Mouse (Mus musculus): ENCODE results near the gene Mrgprx2.
"Not testable (repeated sequence)": the region's sequence is repeated elsewhere in the genome, so short reads cannot be mapped to it uniquely, and the experiment has no call there.

The Mrgprx2 gene

GRCm38 (mm10) chr7:48499221-48499620 is at the start of gene Mrgprx2:
Mrgprx2 (minus strand) TSS chr7:48499321.
- in situ Hi-C loops (cut with MboI), result no loop called here

GRCm38 (mm10) chr7:48456242-48456641 is 42.9 kb downstream of the Mrgprx2 start, which contains the start of gene Mrgprb1:
Mrgprb1 (minus strand) TSS chr7:48456342.
- in situ Hi-C loops (cut with MboI), result no loop called here

- in situ Hi-C loops (cut with MboI), result no loop called here
Observed at GRCm38 (mm10) chr7:48436581-48436980, 62.5 kb downstream of the Mrgprx2 start.

GRCm38 (mm10) chr7:48435936-48436335 is 63.2 kb downstream of the Mrgprx2 start:
- in situ Hi-C loops (cut with MboI), result not testable (repeated sequence)
